Mouse (Mus musculus) hindbrain, embryonic 13.5 days (tissue): ENCODE measurements around the gene D6Ertd527e. TPM values are rescaled to one million over a fixed set of nuclear protein-coding genes. Genes with fewer than 3 reads are reported as not detected.

Experiments
- ATAC-seq: fragments of 200-750 bp; cut with Nextera tagmentation; 2 replicates; pipeline ENCODE4 v1.8.0; 2017; ENCODE audit warnings: moderate TSS enrichment; ENCODE audit not compliant: low FRiP score
- H3K27ac ChIP-seq: fragments of 300-500 bp; sonication (generic); 2 replicates; pipeline ENCODE4 v1.5.1; 2015; ENCODE audit warnings: inconsistent platforms, mild to moderate bottlenecking, moderate library complexity
- H3K27me3 ChIP-seq: fragments of 300-500 bp; sonication (generic); 2 replicates; pipeline ENCODE4 v1.6.1; 2015; ENCODE audit warnings: mild to moderate bottlenecking, inconsistent platforms
- H3K36me3 ChIP-seq: fragments of 300-500 bp; sonication (generic); 2 replicates; pipeline ENCODE4 v1.6.1; 2015; ENCODE audit warnings: mild to moderate bottlenecking, inconsistent platforms
- H3K4me1 ChIP-seq: fragments of 300-500 bp; sonication (generic); replicated peaks from 2 replicates; pipeline ENCODE4 v1.6.1; 2015; ENCODE audit warnings: inconsistent platforms
- H3K4me2 ChIP-seq: fragments of 300-500 bp; sonication (generic); 2 replicates; pipeline ENCODE4 v1.6.1; 2015; ENCODE audit warnings: inconsistent platforms, mild to moderate bottlenecking, moderate library complexity
- H3K4me3 ChIP-seq: fragments of 300-500 bp; sonication (generic); 2 replicates; pipeline ENCODE4 v1.5.1; 2015; ENCODE audit warnings: mild to moderate bottlenecking, inconsistent platforms
- H3K9ac ChIP-seq: fragments of 300-500 bp; sonication (generic); 2 replicates; pipeline ENCODE4 v1.6.1; 2015; ENCODE audit warnings: mild to moderate bottlenecking, inconsistent platforms
- H3K9me3 ChIP-seq: fragments of 300-500 bp; sonication (generic); 2 replicates; pipeline ENCODE4 v1.6.1; 2016; ENCODE audit warnings: inconsistent platforms
- WGBS: fragments of 180-500 bp; shearing (Covaris S2); methylation state at CpG from one replicate; pipeline ENCODE4 v1.1.7; 2015; 5-methylcytosine and 5-hydroxymethylcytosine counted together
- polyA plus RNA-seq: library from polyadenylated mRNA; unstranded; fragments of >200 nt; fragmentation: Nextera tagmentation; extraction: Ambion mirVana; gene quantifications from 2 replicates; pipeline ENCODE4 v1.2.1, GENCODE M21; 2015

Gene D6Ertd527e
- polyA plus RNA-seq, 1 experiment from 2014 or later, result 0.42 TPM

GRCm38 (mm10) chr6:87138479-87138878 is 33.9 kb downstream of the D6Ertd527e start:
- ATAC-seq, result no peak
- H3K4me3 ChIP-seq, result no peak overlapping the region
- no peaks in the 10 kb centered on the region for H3K27me3 ChIP-seq
- H3K27ac ChIP-seq, result no peak overlapping the region
- 94% methylated on average over 5 of the region's 5 CpGs for WGBS
- peaks cover 8% of the 10 kb centered on the region for H3K4me1 ChIP-seq
- H3K9me3 ChIP-seq, result no peaks in the 10 kb centered on the region
- H3K36me3 ChIP-seq, result 0 out of 2 replicates have a peak, but pooled peaks cover 5% of the 10 kb centered on the region
- no peak overlapping the region for H3K9ac ChIP-seq
- no peak overlapping the region for H3K4me2 ChIP-seq

GRCm38 (mm10) chr6:87139796-87140553 is 35.4 kb downstream of the D6Ertd527e start:
- no peak overlapping the region for H3K27ac ChIP-seq
- H3K4me1 ChIP-seq, result peaks cover 11% of the 10 kb centered on the region
- 70% methylated on average over 12 of the region's 12 CpGs for WGBS
- no peaks in the 10 kb centered on the region for H3K27me3 ChIP-seq
- no peaks in the 10 kb centered on the region for H3K9me3 ChIP-seq
- 0 out of 2 replicates have a peak, but pooled peaks cover 5% of the 10 kb centered on the region for H3K36me3 ChIP-seq
- H3K9ac ChIP-seq, result no peak overlapping the region
- H3K4me2 ChIP-seq, result no peak overlapping the region
- no peak overlapping the region for H3K4me3 ChIP-seq
- no peak for ATAC-seq

GRCm38 (mm10) chr6:87142239-87142638 is 37.7 kb downstream of the D6Ertd527e start:
- Histone ChIP-seq H3K4me1 (peaks cover 11% of the 10 kb centered on the region), H3K9ac (no peak overlapping the region), H3K4me3 (no peak overlapping the region), H3K9me3 (no peaks in the 10 kb centered on the region), H3K27me3 (no peaks in the 10 kb centered on the region), H3K4me2 (no peak overlapping the region), H3K27ac (no peak overlapping the region), H3K36me3 (no peaks in the 10 kb centered on the region)
- 87% methylated on average over 5 of the region's 5 CpGs for WGBS
- no peak for ATAC-seq

- Histone ChIP-seq H3K4me2 (no peak overlapping the region), H3K27me3 (no peaks in the 10 kb centered on the region), H3K9ac (no peak overlapping the region), H3K36me3 (no peaks in the 10 kb centered on the region), H3K4me3 (no peak overlapping the region), H3K4me1 (peaks cover 11% of the 10 kb centered on the region), H3K9me3 (no peaks in the 10 kb centered on the region), H3K27ac (no peak overlapping the region)
- ATAC-seq, result no peak
- 66% methylated on average over 13 of the region's 13 CpGs for WGBS
These were observed 39.0 kb downstream of the D6Ertd527e start for GRCm38 (mm10) chr6:87143594-87143993.

GRCm38 (mm10) chr6:87147921-87148320 is 43.4 kb downstream of the D6Ertd527e start:
- H3K36me3 ChIP-seq, result no peaks in the 10 kb centered on the region
- no peaks in the 10 kb centered on the region for H3K27me3 ChIP-seq
- H3K9me3 ChIP-seq, result no peaks in the 10 kb centered on the region
- H3K4me1 ChIP-seq, result 0 out of 2 replicates have a peak, but pooled peaks cover 7% of the 10 kb centered on the region
- no peak for ATAC-seq
- H3K4me2 ChIP-seq, result no peak overlapping the region
- 80% methylated on average over 3 of the region's 3 CpGs for WGBS
- no peak overlapping the region for H3K27ac ChIP-seq
- H3K9ac ChIP-seq, result no peak overlapping the region
- H3K4me3 ChIP-seq, result no peak overlapping the region

- Histone ChIP-seq H3K27me3 (no peaks in the 10 kb centered on the region), H3K4me2 (no peak overlapping the region)
These were observed 45.9 kb downstream of the D6Ertd527e start for GRCm38 (mm10) chr6:87150471-87150870.

GRCm38 (mm10) chr6:87151427-87151826 is 46.9 kb downstream of the D6Ertd527e start:
- ATAC-seq, result no peak
- H3K4me3 ChIP-seq, result no peak overlapping the region
- H3K36me3 ChIP-seq, result no peaks in the 10 kb centered on the region
- 91% methylated on average over 8 of the region's 8 CpGs for WGBS
- H3K9me3 ChIP-seq, result no peaks in the 10 kb centered on the region
- no peak overlapping the region for H3K9ac ChIP-seq
- no peaks in the 10 kb centered on the region for H3K4me1 ChIP-seq
- H3K27me3 ChIP-seq, result no peaks in the 10 kb centered on the region
- no peak overlapping the region for H3K27ac ChIP-seq
- H3K4me2 ChIP-seq, result no peak overlapping the region

More at GRCm38 (mm10) chr6:87150471-87150870, 45.9 kb downstream of the D6Ertd527e start:
- 74% methylated on average over 7 of the region's 7 CpGs for WGBS
- no peak for ATAC-seq
- H3K9ac ChIP-seq, result no peak overlapping the region
- no peak overlapping the region for H3K27ac ChIP-seq
- H3K4me1 ChIP-seq, result no peaks in the 10 kb centered on the region
- no peaks in the 10 kb centered on the region for H3K36me3 ChIP-seq
- no peaks in the 10 kb centered on the region for H3K9me3 ChIP-seq
- H3K4me3 ChIP-seq, result no peak overlapping the region

- Histone ChIP-seq H3K36me3 (no peaks in the 10 kb centered on the region), H3K4me3 (no peak overlapping the region), H3K27ac (no peak overlapping the region), H3K9ac (no peak overlapping the region), H3K4me2 (no peak overlapping the region), H3K9me3 (no peaks in the 10 kb centered on the region), H3K4me1 (no peaks in the 10 kb centered on the region), H3K27me3 (no peaks in the 10 kb centered on the region)
- 79% methylated on average over 21 of the region's 21 CpGs for WGBS
- ATAC-seq, result no peak
These were observed 48.1 kb downstream of the D6Ertd527e start for GRCm38 (mm10) chr6:87152461-87153230.

- Histone ChIP-seq H3K4me3 (no peak overlapping the region), H3K9me3 (no peaks in the 10 kb centered on the region)
- WGBS, result 93% methylated on average over 7 of the region's 7 CpGs
These were observed 48.7 kb downstream of the D6Ertd527e start for GRCm38 (mm10) chr6:87153231-87153580.

GRCm38 (mm10) chr6:87153836-87154235 is 49.3 kb downstream of the D6Ertd527e start:
- ATAC-seq, result no peak
- H3K4me1 ChIP-seq, result no peaks in the 10 kb centered on the region

More at GRCm38 (mm10) chr6:87153231-87153580, 48.7 kb downstream of the D6Ertd527e start:
- no peak for ATAC-seq
- H3K4me2 ChIP-seq, result no peak overlapping the region
- H3K4me1 ChIP-seq, result no peaks in the 10 kb centered on the region
- H3K27ac ChIP-seq, result no peak overlapping the region
- no peaks in the 10 kb centered on the region for H3K36me3 ChIP-seq
- H3K27me3 ChIP-seq, result no peaks in the 10 kb centered on the region
- no peak overlapping the region for H3K9ac ChIP-seq

GRCm38 (mm10) chr6:87158062-87158623 is 53.6 kb downstream of the D6Ertd527e start:
- Histone ChIP-seq H3K4me3 (no peak overlapping the region), H3K9ac (no peak overlapping the region), H3K4me1 (0 out of 2 replicates have a peak, but pooled peaks cover 3% of the 10 kb centered on the region), H3K36me3 (peaks cover 4% of the 10 kb centered on the region; the same call in 1 of the 2 replicates), H3K27ac (no peak overlapping the region), H3K9me3 (no peaks in the 10 kb centered on the region), H3K4me2 (no peak overlapping the region), H3K27me3 (no peaks in the 10 kb centered on the region)
- ATAC-seq, result no peak
- WGBS, result 79% methylated on average over 7 of the region's 7 CpGs

More at GRCm38 (mm10) chr6:87153836-87154235, 49.3 kb downstream of the D6Ertd527e start:
- Histone ChIP-seq H3K36me3 (no peaks in the 10 kb centered on the region), H3K4me2 (no peak overlapping the region), H3K9ac (no peak overlapping the region), H3K27me3 (no peaks in the 10 kb centered on the region), H3K9me3 (no peaks in the 10 kb centered on the region), H3K4me3 (no peak overlapping the region), H3K27ac (no peak overlapping the region)
- WGBS, result 83% methylated on average over 3 of the region's 3 CpGs

- no peak overlapping the region for H3K4me3 ChIP-seq
- H3K27ac ChIP-seq, result no peak overlapping the region
- no peak for ATAC-seq
- peaks cover 7% of the 10 kb centered on the region; the same call in 1 of the 2 replicates for H3K4me1 ChIP-seq
- no peak overlapping the region for H3K4me2 ChIP-seq
- no peaks in the 10 kb centered on the region for H3K27me3 ChIP-seq
- 86% methylated on average over 5 of the region's 5 CpGs for WGBS
- H3K9ac ChIP-seq, result no peak overlapping the region
- peaks cover 4% of the 10 kb centered on the region; the same call in 1 of the 2 replicates for H3K36me3 ChIP-seq
- H3K9me3 ChIP-seq, result no peaks in the 10 kb centered on the region
These were observed 55.6 kb downstream of the D6Ertd527e start for GRCm38 (mm10) chr6:87160196-87160595.
